Mouse (Mus musculus) midbrain, embryonic 12.5 days (tissue): ENCODE measurements around the gene Zfp597. TPM values are rescaled to one million over a fixed set of nuclear protein-coding genes. Genes with fewer than 3 reads are reported as not detected.
"Not testable (repeated sequence)": the region's sequence is repeated elsewhere in the genome, so short reads cannot be mapped to it uniquely, and the experiment has no call there.

ENCODE experiments used
- ATAC-seq: fragments of 200-750 bp; cut with Nextera tagmentation; 2 replicates; pipeline ENCODE4 v1.8.0; 2017; ENCODE audit warnings: low read depth, moderate TSS enrichment, moderate library complexity; ENCODE audit not compliant: low FRiP score
- H3K27ac ChIP-seq: fragments of 300-500 bp; sonication (generic); replicated peaks from 2 replicates; pipeline ENCODE4 v1.5.1; 2016; ENCODE audit warnings: mild to moderate bottlenecking
- H3K27me3 ChIP-seq: fragments of 300-500 bp; sonication (generic); 2 replicates; pipeline ENCODE4 v1.6.1; 2016; ENCODE audit warnings: mild to moderate bottlenecking
- H3K36me3 ChIP-seq: fragments of 300-500 bp; sonication (generic); 2 replicates; pipeline ENCODE4 v1.6.1; 2016
- H3K4me1 ChIP-seq: fragments of 300-500 bp; sonication (generic); 2 replicates; pipeline ENCODE4 v1.6.1; 2016
- H3K4me2 ChIP-seq: fragments of 300-500 bp; sonication (generic); replicated peaks from 2 replicates; pipeline ENCODE4 v1.6.1; 2016; ENCODE audit warnings: mild to moderate bottlenecking, moderate library complexity
- H3K4me3 ChIP-seq: fragments of 300-500 bp; sonication (generic); 2 replicates; pipeline ENCODE4 v1.5.1; 2016; ENCODE audit warnings: mild to moderate bottlenecking
- H3K9ac ChIP-seq: fragments of 300-500 bp; sonication (generic); replicated peaks from 2 replicates; pipeline ENCODE4 v1.6.1; 2016; ENCODE audit warnings: mild to moderate bottlenecking, moderate library complexity
- H3K9me3 ChIP-seq: fragments of 300-500 bp; sonication (generic); 2 replicates; pipeline ENCODE4 v1.6.1; 2016; ENCODE audit warnings: mild to moderate bottlenecking
- WGBS: fragments of 180-500 bp; shearing (Covaris S2); methylation state at CpG from one replicate; pipeline ENCODE4 v1.1.7; 2016; 5-methylcytosine and 5-hydroxymethylcytosine counted together
- microRNA-seq: library from miRNA; unstranded; fragments of <30 nt; microRNA quantifications from one replicate; pipeline ENCODE4, GENCODE M21; 2017
- polyA plus RNA-seq: library from polyadenylated mRNA; unstranded; fragments of >200 nt; fragmentation: Nextera tagmentation; extraction: Ambion mirVana; gene quantifications from 2 replicates; pipeline ENCODE4 v1.2.1, GENCODE M21; 2016

Zfp597 gene
- polyA plus RNA-seq, 1 experiment from 2014 or later = 13.5 TPM

DNA sequence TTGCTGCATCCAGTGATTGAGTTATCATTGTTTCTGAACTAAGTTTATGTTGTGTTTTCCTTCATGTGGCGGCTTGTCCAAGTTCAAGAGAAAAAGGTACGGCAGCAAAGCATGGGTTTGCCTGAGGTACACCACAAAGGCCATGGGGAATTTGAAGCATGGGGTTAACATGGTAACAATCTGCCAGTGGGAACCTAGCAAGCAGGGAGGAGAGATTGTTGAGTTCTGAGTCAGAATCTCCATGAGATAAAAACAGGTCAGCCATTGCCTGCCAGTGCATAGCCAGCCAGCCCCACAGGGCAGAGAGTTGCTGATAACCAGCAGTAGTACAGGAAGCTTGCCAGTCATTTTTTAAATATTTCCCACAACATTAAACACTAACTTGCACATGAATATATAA is 64.2 kb downstream of the Zfp597 start:
- Histone ChIP-seq H3K4me2 (no peak overlapping the region), H3K27me3 (no peaks in the 10 kb centered on the region), H3K4me1 (no peaks in the 10 kb centered on the region), H3K4me3 (no peak overlapping the region), H3K27ac (no peak overlapping the region), H3K9ac (no peak overlapping the region), H3K36me3 (no peaks in the 10 kb centered on the region), H3K9me3 (no peaks in the 10 kb centered on the region)
- no peak for ATAC-seq
- WGBS = 84% methylated on average over 2 of the region's 2 CpGs

DNA sequence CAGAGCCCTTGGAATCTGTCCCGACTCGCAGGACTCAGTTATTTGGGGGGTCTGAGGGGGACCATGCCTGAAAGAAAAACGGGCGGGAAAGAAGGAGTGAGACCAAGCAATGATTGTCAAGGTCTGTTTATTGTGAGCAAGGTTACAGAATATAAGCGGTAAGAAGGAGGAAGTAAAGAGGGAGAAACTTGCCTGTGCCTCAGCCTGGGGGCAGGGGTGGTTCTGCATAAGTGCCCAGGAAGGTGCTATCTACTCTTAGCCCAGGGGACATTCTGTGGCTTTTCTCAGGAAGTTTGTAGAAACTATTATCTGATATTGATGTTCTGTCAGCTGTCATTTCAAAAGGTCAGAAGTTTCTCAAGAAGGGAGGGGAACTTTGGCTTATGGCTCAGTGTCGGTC is 69.7 kb downstream of the Zfp597 start:
- WGBS = 85% methylated on average over 6 of the region's 6 CpGs
- not testable (repeated sequence) for H3K27ac ChIP-seq, H3K4me1 ChIP-seq

More for the DNA sequence above, 69.7 kb downstream of the Zfp597 start:
- H3K9ac ChIP-seq, H3K36me3 ChIP-seq, H3K4me3 ChIP-seq, H3K9me3 ChIP-seq, H3K27me3 ChIP-seq, H3K4me2 ChIP-seq, ATAC-seq: not testable (repeated sequence)

Small RNAs within 50 kb of the gene (microRNA-seq; reads per million reads assigned to microRNA genes)
- not detected for gene Gm23493

Other genes with a start within 250 kb of the Zfp597 start
- gene Mefv, start 166.5 kb downstream of the Zfp597 start, polyA plus RNA-seq = not detected in 2 replicates
- gene Zfp263, start 140.5 kb downstream of the Zfp597 start, polyA plus RNA-seq = 57.9 and 59.9 TPM in 2 replicates
- gene Olfr15, start 53.7 kb downstream of the Zfp597 start, polyA plus RNA-seq = not detected in 2 replicates
- 1.6 and 2.1 TPM in 2 replicates for gene Zfp174, start 37.3 kb downstream of the Zfp597 start, polyA plus RNA-seq
- gene Naa60, start 12.2 kb downstream of the Zfp597 start, polyA plus RNA-seq = 66.0 and 70.2 TPM in 2 replicates
- 2.6 and 3.3 TPM in 2 replicates for gene Gm20695, start 87 bp upstream of the Zfp597 start, polyA plus RNA-seq
- 5.7 and 7.5 TPM in 2 replicates for gene 1700037C18Rik, start 24.1 kb upstream of the Zfp597 start, polyA plus RNA-seq
- 24.9 and 25.8 TPM in 2 replicates for gene Cluap1, start 24.2 kb upstream of the Zfp597 start, polyA plus RNA-seq
- gene Nlrc3, start 92.1 kb upstream of the Zfp597 start, polyA plus RNA-seq = 0.99 and 1.2 TPM in 2 replicates
- 29.9 and 30.3 TPM in 2 replicates for gene Slx4, start 119.2 kb upstream of the Zfp597 start, polyA plus RNA-seq
- 6.2 and 7.8 TPM in 2 replicates for gene Dnase1, start 152.4 kb upstream of the Zfp597 start, polyA plus RNA-seq
- gene Trap1, start 193.3 kb upstream of the Zfp597 start, polyA plus RNA-seq = 59.7 and 62.8 TPM in 2 replicates